Comparison of ENCODE assay signal across 8 mouse cellular contexts in genomic region chr2:91962864-91963401, GRCm38 (mm10). TPM values are rescaled to one million over a fixed set of nuclear protein-coding genes. Genes with fewer than 3 reads are reported as not detected.
DNase-seq lines count a peak whose midpoint lies in the region; ATAC-seq and TF ChIP-seq lines count a peak whose summit lies in the region.

No protein-coding gene starts in this region.

- TF ChIP-seq POLR2A in MEL (IDR thresholded peaks at IDR 0.05; ENCODE audit: control insufficient read depth in 1 of 2, insufficient read depth in 1 of 2, low read depth in 1 of 2, low read length in 2 of 2, poor library complexity in 1 of 2), result no peak

- H3K4me3 ChIP-seq in heart, embryonic 10.5 days, result peak overlapping the region; percentile 93
- H3K4me3 ChIP-seq in MEL (ENCODE audit: control insufficient read depth in 1 of 2, insufficient read depth in 1 of 2, low read depth in 2 of 2, low read length in 2 of 2), result peak overlapping the region; percentile 80 to 92
- peak overlapping the region; percentile 84 for H3K4me3 ChIP-seq in embryonic facial prominence, embryonic 15.5 days (replicated peaks)
- peak overlapping the region; percentile 89 for H3K4me3 ChIP-seq in intestine, postnatal 0 days (ENCODE audit: low read depth, low read length)
- peak overlapping the region; percentile 87 for H3K4me3 ChIP-seq in midbrain, embryonic 12.5 days

- H3K27me3 ChIP-seq in heart, embryonic 10.5 days (ENCODE audit: insufficient read depth, poor library complexity, severe bottlenecking), result no peaks in the 10 kb centered on the region
- H3K27me3 ChIP-seq in MEL (ENCODE audit: control insufficient read depth in 1 of 2, insufficient read depth in 2 of 2, low read length in 2 of 2), result no peaks in the 10 kb centered on the region
- no peaks in the 10 kb centered on the region for H3K27me3 ChIP-seq in embryonic facial prominence, embryonic 15.5 days
- no peaks in the 10 kb centered on the region for H3K27me3 ChIP-seq in intestine, postnatal 0 days (replicated peaks; ENCODE audit: control insufficient read depth, insufficient read depth, low read length)
- H3K27me3 ChIP-seq in midbrain, embryonic 12.5 days, result peaks cover 26% of the 10 kb centered on the region

- peak overlapping the region; percentile 85 for H3K9ac ChIP-seq in MEL (ENCODE audit: control insufficient read depth, low read depth, low read length, poor library complexity, severe bottlenecking)
- H3K9ac ChIP-seq in embryonic facial prominence, embryonic 15.5 days, result peak overlapping the region; percentile 93
- H3K9ac ChIP-seq in intestine, postnatal 0 days (ENCODE audit: low read depth, low read length), result peak overlapping the region; percentile 94
- peak overlapping the region; percentile 86 for H3K9ac ChIP-seq in midbrain, embryonic 12.5 days (replicated peaks)

- peaks cover 42% of the 10 kb centered on the region for H3K79me2 ChIP-seq in MEL (ENCODE audit: control insufficient read depth, insufficient read depth, low read length, poor library complexity)

- no peak for TF ChIP-seq CTCF in MEL (IDR thresholded peaks at IDR 0.05 in 2 of 3, conservative IDR thresholded peaks at IDR 0.05 in 1 of 3; ENCODE audit: control insufficient read depth in 1 of 3, insufficient read depth in 1 of 3, low read depth in 2 of 3, low read length in 3 of 3, poor library complexity in 1 of 3, severe bottlenecking in 1 of 3)
- TF ChIP-seq CTCF in intestine, postnatal 0 days (IDR thresholded peaks at IDR 0.05; ENCODE audit: low read depth), result no peak

- H3K36me3 ChIP-seq in heart, embryonic 10.5 days, result peaks cover 8% of the 10 kb centered on the region; the same call in 1 of the 2 replicates
- peaks cover 0 to 16% of the 10 kb centered on the region in 2 experiments; a peak in 2 of 4 replicates for H3K36me3 ChIP-seq in MEL (ENCODE audit: control insufficient read depth in 1 of 2, insufficient read depth in 2 of 2, low read length in 2 of 2)
- 0 out of 2 replicates have a peak, but pooled peaks cover 4% of the 10 kb centered on the region for H3K36me3 ChIP-seq in embryonic facial prominence, embryonic 15.5 days
- H3K36me3 ChIP-seq in intestine, postnatal 0 days (ENCODE audit: control insufficient read depth, insufficient read depth), result no peaks in the 10 kb centered on the region; the same call in 1 of the 2 replicates
- no peaks in the 10 kb centered on the region for H3K36me3 ChIP-seq in midbrain, embryonic 12.5 days

- ATAC-seq in embryonic facial prominence, embryonic 15.5 days (ENCODE audit: insufficient number of reproducible peaks, low FRiP score, low TSS enrichment, low read depth), result no peak
- peak; percentile 4 for ATAC-seq in intestine, postnatal 0 days
- ATAC-seq in midbrain, embryonic 12.5 days (ENCODE audit: low FRiP score, low read depth), result no peak; the same call in 1 of the 2 replicates

- TF ChIP-seq RAD21 in MEL (IDR thresholded peaks at IDR 0.05; ENCODE audit: low read depth, low read length), result no peak

- WGBS in heart, embryonic 10.5 days, result under 1% methylated on average over 39 of the region's 39 CpGs
- under 1% methylated on average over 39 of the region's 39 CpGs for WGBS in embryonic facial prominence, embryonic 15.5 days
- WGBS in intestine, postnatal 0 days, result under 1% methylated on average over 36 of the region's 39 CpGs
- whole genome bisulfite sequencing in midbrain, embryonic 12.5 days, result 1% methylated on average over 36 of the region's 39 CpGs

- TF ChIP-seq EP300 in MEL (IDR thresholded peaks at IDR 0.05; ENCODE audit: low read depth in 1 of 2, low read length in 2 of 2), result no peak

- intact Hi-C loops in heart, postnatal 36 days (cut with DNase I), result loop anchor here (1.0 kb wide), 1 partner anchor 19 kb away; no protein-coding TSS in a partner anchor
- intact Hi-C loops in left cerebral cortex, postnatal 4 days (cut with DNase I), result no loop called here

- H3K27ac ChIP-seq in heart, embryonic 10.5 days, result peak overlapping the region; percentile 93
- H3K27ac ChIP-seq in MEL (ENCODE audit: control insufficient read depth, low read depth, low read length), result 0 out of 2 replicates have a peak overlapping the region, but pooled peaks have one; percentile 15
- peak overlapping the region; percentile 86 for H3K27ac ChIP-seq in embryonic facial prominence, embryonic 15.5 days (replicated peaks)
- peak overlapping the region; percentile 97 for H3K27ac ChIP-seq in intestine, postnatal 0 days (ENCODE audit: low read depth, low read length)
- peak overlapping the region; percentile 77 for H3K27ac ChIP-seq in midbrain, embryonic 12.5 days (replicated peaks)

- H3K9me3 ChIP-seq in heart, embryonic 10.5 days, result no peaks in the 10 kb centered on the region
- no peaks in the 10 kb centered on the region for H3K9me3 ChIP-seq in MEL (replicated peaks; ENCODE audit: insufficient read depth, low read length)
- H3K9me3 ChIP-seq in embryonic facial prominence, embryonic 15.5 days (replicated peaks), result no peaks in the 10 kb centered on the region
- H3K9me3 ChIP-seq in intestine, postnatal 0 days (ENCODE audit: control insufficient read depth), result no peaks in the 10 kb centered on the region
- H3K9me3 ChIP-seq in midbrain, embryonic 12.5 days, result no peaks in the 10 kb centered on the region

- H3K4me2 ChIP-seq in embryonic facial prominence, embryonic 15.5 days (replicated peaks), result peak overlapping the region; percentile 85
- H3K4me2 ChIP-seq in intestine, postnatal 0 days (replicated peaks; ENCODE audit: low read depth), result peak overlapping the region; percentile 77
- H3K4me2 ChIP-seq in midbrain, embryonic 12.5 days (replicated peaks), result peak overlapping the region; percentile 92

- peaks cover 77% of the 10 kb centered on the region for H3K4me1 ChIP-seq in heart, embryonic 10.5 days
- H3K4me1 ChIP-seq in MEL (ENCODE audit: control insufficient read depth in 1 of 2, insufficient read depth in 2 of 2, low read length in 2 of 2), result peaks cover 7 to 30% of the 10 kb centered on the region in 2 experiments; a peak in 3 of 4 replicates
- H3K4me1 ChIP-seq in embryonic facial prominence, embryonic 15.5 days, result peaks cover 49% of the 10 kb centered on the region
- peaks cover 24% of the 10 kb centered on the region for H3K4me1 ChIP-seq in intestine, postnatal 0 days (replicated peaks; ENCODE audit: control insufficient read depth, insufficient read depth, low read length)
- H3K4me1 ChIP-seq in midbrain, embryonic 12.5 days, result peaks cover 23% of the 10 kb centered on the region

- no peak for DNase-seq in heart, embryonic 10.5 days (ENCODE audit: low spot score)
- DNase-seq in heart, postnatal 36 days, result no peak
- DNase-seq in MEL (ENCODE audit: low read depth, low spot score), result peak; percentile 56
- DNase-seq in c-Kit-positive CD71-positive TER-119-positive erythroid progenitor cells, embryonic 14.5 days (ENCODE audit: low spot score), result no peak
- DNase-seq in left cerebral cortex, postnatal 4 days, result no peak

TF ChIP-seq in MEL, 35 proteins besides CTCF, POLR2A, EP300 and RAD21 (continues in another document):
- no peak for TF ChIP-seq GATA1 (IDR thresholded peaks at IDR 0.05; ENCODE audit: low read depth, low read length)

RNA-seq across cellular contexts. Expression of gene Dgkz, which starts 12.7 kb away (rescaled TPM):
- 58.4 and 61.0 TPM in 2 replicates for polyA plus RNA-seq in heart, embryonic 10.5 days (2016; fragmentation: Nextera tagmentation; extraction: Ambion mirVana)
- total RNA-seq in heart, postnatal 36 days (2021), result 10 to 100 TPM; 48.4 to 51.2 TPM
- 65.6 and 66.1 TPM in 2 replicates for total RNA-seq in MEL (2012; rRNA removed)
- 100 to 1,000 TPM in 1 of 2 experiments, not detected in 1; 165 TPM for polyA plus RNA-seq in MEL (2012; ENCODE audit: insufficient read depth in 1 of 2, insufficient read length in 2 of 2, low read depth in 1 of 2, low replicate concordance in 2 of 2, missing spikeins in 1 of 2)
- polyA plus RNA-seq in embryonic facial prominence, embryonic 15.5 days (2015; fragmentation: Nextera tagmentation; extraction: Ambion mirVana), result 36.3 and 39.9 TPM in 2 replicates
- polyA plus RNA-seq in intestine, postnatal 0 days (2015; fragmentation: Nextera tagmentation; extraction: Ambion mirVana), result 53.2 and 56.8 TPM in 2 replicates
- 24.5 and 26.1 TPM in 2 replicates for polyA plus RNA-seq in midbrain, embryonic 12.5 days (2016; fragmentation: Nextera tagmentation; extraction: Ambion mirVana)
- 100 to 1,000 TPM; 134 to 158 TPM for total RNA-seq in left cerebral cortex, postnatal 4 days (2021)

RNA-seq across cellular contexts. Expression of gene Gm9821, which starts 17.4 kb away (rescaled TPM):
- 1.9 and 3.0 TPM in 2 replicates for polyA plus RNA-seq in heart, embryonic 10.5 days (2016; fragmentation: Nextera tagmentation; extraction: Ambion mirVana)
- not detected for total RNA-seq in heart, postnatal 36 days (2021)
- total RNA-seq in MEL (2012; rRNA removed), result 0.85 and 1.2 TPM in 2 replicates
- 10 to 100 TPM in 1 of 2 experiments, not detected in 1; 22.7 TPM for polyA plus RNA-seq in MEL (2012; ENCODE audit: insufficient read depth in 1 of 2, insufficient read length in 2 of 2, low read depth in 1 of 2, low replicate concordance in 2 of 2, missing spikeins in 1 of 2)
- polyA plus RNA-seq in embryonic facial prominence, embryonic 15.5 days (2015; fragmentation: Nextera tagmentation; extraction: Ambion mirVana), result 0.67 and 0.79 TPM in 2 replicates
- polyA plus RNA-seq in intestine, postnatal 0 days (2015; fragmentation: Nextera tagmentation; extraction: Ambion mirVana), result 0.21 and 0.30 TPM in 2 replicates
- polyA plus RNA-seq in midbrain, embryonic 12.5 days (2016; fragmentation: Nextera tagmentation; extraction: Ambion mirVana), result 0.37 TPM in 2 replicates
- total RNA-seq in left cerebral cortex, postnatal 4 days (2021), result not detected

RNA-seq across cellular contexts. Expression of gene Mdk, which starts 30.8 kb away (rescaled TPM):
- 1,001 and 1,694 TPM in 2 replicates for polyA plus RNA-seq in heart, embryonic 10.5 days (2016; fragmentation: Nextera tagmentation; extraction: Ambion mirVana)
- total RNA-seq in heart, postnatal 36 days (2021), result 1 to 10 TPM; 2.4 to 3.9 TPM
- 0.19 and 0.59 TPM in 2 replicates for total RNA-seq in MEL (2012; rRNA removed)
- polyA plus RNA-seq in MEL (2012; ENCODE audit: insufficient read depth in 1 of 2, insufficient read length in 2 of 2, low read depth in 1 of 2, low replicate concordance in 2 of 2, missing spikeins in 1 of 2), result 1 to 10 TPM in 1 of 2 experiments, not detected in 1; 3.4 TPM
- polyA plus RNA-seq in embryonic facial prominence, embryonic 15.5 days (2015; fragmentation: Nextera tagmentation; extraction: Ambion mirVana), result 879 and 898 TPM in 2 replicates
- polyA plus RNA-seq in intestine, postnatal 0 days (2015; fragmentation: Nextera tagmentation; extraction: Ambion mirVana), result 119 and 128 TPM in 2 replicates
- polyA plus RNA-seq in midbrain, embryonic 12.5 days (2016; fragmentation: Nextera tagmentation; extraction: Ambion mirVana), result 672 and 763 TPM in 2 replicates
- total RNA-seq in left cerebral cortex, postnatal 4 days (2021), result 10 to 100 TPM; 40.6 to 45.4 TPM

RNA-seq across cellular contexts. Expression of gene Chrm4, which starts 35.9 kb away (rescaled TPM):
- 0.16 and 0.57 TPM in 2 replicates for polyA plus RNA-seq in heart, embryonic 10.5 days (2016; fragmentation: Nextera tagmentation; extraction: Ambion mirVana)
- not detected for total RNA-seq in heart, postnatal 36 days (2021)
- total RNA-seq in MEL (2012; rRNA removed), result 23.9 and 29.0 TPM in 2 replicates
- polyA plus RNA-seq in MEL (2012; ENCODE audit: insufficient read depth in 1 of 2, insufficient read length in 2 of 2, low read depth in 1 of 2, low replicate concordance in 2 of 2, missing spikeins in 1 of 2), result 10 to 100 TPM in 1 of 2 experiments, not detected in 1; 21.5 TPM
- polyA plus RNA-seq in embryonic facial prominence, embryonic 15.5 days (2015; fragmentation: Nextera tagmentation; extraction: Ambion mirVana), result 0.25 and 0.49 TPM in 2 replicates
- 0.24 and 0.26 TPM in 2 replicates for polyA plus RNA-seq in intestine, postnatal 0 days (2015; fragmentation: Nextera tagmentation; extraction: Ambion mirVana)
- polyA plus RNA-seq in midbrain, embryonic 12.5 days (2016; fragmentation: Nextera tagmentation; extraction: Ambion mirVana), result 0.31 and 0.56 TPM in 2 replicates
- 10 to 100 TPM; 10.8 to 12.2 TPM for total RNA-seq in left cerebral cortex, postnatal 4 days (2021)

Comparison
In these comparisons a context has a peak if more than half of its experiments do, and no peak if none do; other contexts are left out.
1. H3K27ac ChIP-seq: peak in every context shown above with its lines; median percentile 97 in intestine, postnatal 0 days; 93 in heart, embryonic 10.5 days; 86 in embryonic facial prominence, embryonic 15.5 days; 77 in midbrain, embryonic 12.5 days; 15 in MEL.
2. RNA of gene Mdk, which starts 30.8 kb away (polyA plus RNA-seq): 1,001 to 1,694 TPM in heart, embryonic 10.5 days, 879 to 898 TPM in embryonic facial prominence, embryonic 15.5 days, 672 to 763 TPM in midbrain, embryonic 12.5 days and 119 to 128 TPM in intestine, postnatal 0 days; 3.4 TPM in MEL; every median in the first group is over 10 times any median in the second.
3. Peak in every context shown above with its lines, with median percentiles within 50 percentile points of each other: H3K4me3 ChIP-seq, H3K9ac ChIP-seq and H3K4me2 ChIP-seq.